Mouse (Mus musculus): ENCODE results near the gene Rac1.

GRCm38 (mm10) chr5:143475153-143475844 is 52.5 kb downstream of the Rac1 start:
- TF ChIP-seq CTCF (IDR thresholded peaks at IDR 0.05; ENCODE audit: low read depth) (no peak), EP300 (IDR thresholded peaks at IDR 0.05; ENCODE audit: low read depth) (no peak)
